Mouse (Mus musculus) forebrain, postnatal 0 days (tissue): ENCODE data around the gene Ispd. TPM values are rescaled to one million over a fixed set of nuclear protein-coding genes. Genes with fewer than 3 reads are reported as not detected.
A peak's percentile ranks its signal among the peaks of the same experiment; 100 is the strongest.

ENCODE experiments used
- ATAC-seq: fragments of 200-750 bp; cut with Nextera tagmentation; 2 replicates; pipeline ENCODE4 v1.8.0; 2017; ENCODE audit warnings: mild to moderate bottlenecking, moderate library complexity
- DNase-seq: peaks from one replicate; pipeline ENCODE4 v3.0.0-alpha.2; 2015
- H3K27ac ChIP-seq: fragments of 300-500 bp; sonication (generic); 2 replicates; pipeline ENCODE4 v1.5.1; 2014; ENCODE audit warnings: low read depth, mild to moderate bottlenecking, antibody characterized with exemption, low read length, moderate library complexity, mixed read lengths
- H3K27me3 ChIP-seq: fragments of 300-500 bp; sonication (generic); 2 replicates; pipeline ENCODE4 v1.6.1; 2014; ENCODE audit warnings: mild to moderate bottlenecking, low read length, mixed read lengths; ENCODE audit not compliant: insufficient read depth
- H3K36me3 ChIP-seq: fragments of 300-500 bp; sonication (generic); 2 replicates; pipeline ENCODE4 v1.6.1; 2014; ENCODE audit warnings: mild to moderate bottlenecking, moderate library complexity; ENCODE audit not compliant: insufficient read depth
- H3K4me1 ChIP-seq: fragments of 300-500 bp; sonication (generic); 2 replicates; pipeline ENCODE4 v1.6.1; 2014; ENCODE audit warnings: antibody characterized with exemption; ENCODE audit not compliant: insufficient read depth
- H3K4me2 ChIP-seq: fragments of 300-500 bp; sonication (generic); 2 replicates; pipeline ENCODE4 v1.6.1; 2014; ENCODE audit warnings: low read depth, mild to moderate bottlenecking, moderate library complexity
- H3K4me3 ChIP-seq: fragments of 300-500 bp; sonication (generic); 2 replicates; pipeline ENCODE4 v1.5.1; 2014; ENCODE audit warnings: low read depth, low read length, mixed read lengths
- H3K9ac ChIP-seq: fragments of 300-500 bp; sonication (generic); 2 replicates; pipeline ENCODE4 v1.6.1; 2014; ENCODE audit warnings: mild to moderate bottlenecking
- H3K9me3 ChIP-seq: fragments of 300-500 bp; sonication (generic); 2 replicates; pipeline ENCODE4 v1.6.1; 2016; ENCODE audit warnings: low read length
- CTCF ChIP-seq: sonication (generic); IDR thresholded peaks from 2 replicates; pipeline ENCODE4 v1.5.1; 2016; ENCODE audit warnings: antibody characterized with exemption, control low read depth, low read depth
- WGBS: fragments of 180-500 bp; shearing (Covaris S2); extraction: QIAGEN DNeasy Blood & Tissue Kit; methylation state at CpG from one replicate; pipeline ENCODE4 v1.1.7; 2014; 5-methylcytosine and 5-hydroxymethylcytosine counted together
- polyA plus RNA-seq: library from polyadenylated mRNA; unstranded; fragments of >200 nt; fragmentation: Nextera tagmentation; extraction: Ambion mirVana; gene quantifications from 2 replicates; pipeline ENCODE4 v1.2.1, GENCODE M21; 2015
- total RNA-seq: library from RNA; depleted of rRNA; stranded (reverse); fragments of >200 nt; gene quantifications from 2 replicates; pipeline ENCODE4 v1.2.3, GENCODE M21; 2014

Gene Ispd
- total and polyA plus RNA-seq, 2 experiments from 2014 or later = 9.6 to 12.4 TPM

DNA sequence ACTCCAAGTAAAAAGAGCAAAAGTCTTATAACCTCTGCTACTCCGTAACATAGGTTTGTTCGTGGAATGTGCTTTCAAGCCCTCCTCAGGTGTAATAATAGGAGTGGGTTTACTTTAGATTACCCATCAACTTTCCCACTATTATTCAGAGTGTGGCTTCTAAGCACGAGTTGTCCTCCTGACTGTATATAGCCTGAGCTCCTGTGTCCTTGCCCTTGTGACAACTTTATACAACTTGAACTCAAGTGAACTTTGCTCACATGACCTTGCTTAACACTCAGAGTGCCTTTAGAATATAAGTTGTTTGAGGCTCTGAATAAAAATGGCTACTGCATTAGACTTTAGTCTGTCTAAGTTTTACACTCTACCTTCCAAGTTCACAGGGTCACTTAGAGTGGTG is 100.5 kb downstream of the Ispd start:
- no peaks in the 10 kb centered on the region for H3K4me1 ChIP-seq
- no peaks in the 10 kb centered on the region for H3K9me3 ChIP-seq
- no peak overlapping the region for H3K9ac ChIP-seq

DNA sequence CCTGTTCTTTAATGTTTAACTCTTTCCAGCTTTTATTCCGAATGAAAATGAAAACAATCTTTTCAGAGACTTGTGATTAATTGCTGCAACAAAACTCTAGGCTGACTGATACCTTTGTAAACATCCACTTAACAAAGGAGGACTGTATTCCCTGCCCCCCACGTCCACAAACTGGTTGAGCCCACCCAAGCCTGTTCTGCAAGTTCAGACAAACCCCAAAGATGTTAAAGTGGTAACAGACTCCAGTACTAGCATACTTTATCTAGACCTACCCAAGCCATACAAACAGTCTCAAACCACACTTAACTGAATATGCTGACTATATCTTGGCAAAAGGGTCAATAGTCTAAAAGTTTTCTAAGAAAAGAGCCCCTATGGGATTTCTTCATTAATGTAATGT is 102.1 kb downstream of the Ispd start:
- no peak overlapping the region for H3K9ac ChIP-seq
- no peaks in the 10 kb centered on the region for H3K36me3 ChIP-seq
- no peak overlapping the region for H3K4me3 ChIP-seq
- WGBS = 48% methylated on average over 2 of the region's 2 CpGs
- H3K4me1 ChIP-seq = no peaks in the 10 kb centered on the region
- H3K27me3 ChIP-seq = no peaks in the 10 kb centered on the region
- H3K27ac ChIP-seq = no peak overlapping the region
- no peak for DNase-seq
- no peaks in the 10 kb centered on the region for H3K9me3 ChIP-seq
- H3K4me2 ChIP-seq = no peak overlapping the region
- TF ChIP-seq CTCF = no peak
- ATAC-seq = no peak

More for the DNA sequence above, 100.5 kb downstream of the Ispd start:
- DNase-seq = no peak
- 88% methylated on average over 3 of the region's 3 CpGs for WGBS
- no peak for TF ChIP-seq CTCF
- Histone ChIP-seq H3K36me3 (no peaks in the 10 kb centered on the region), H3K4me2 (no peak overlapping the region), H3K27ac (no peak overlapping the region), H3K4me3 (no peak overlapping the region), H3K27me3 (no peaks in the 10 kb centered on the region)
- ATAC-seq = no peak

DNA sequence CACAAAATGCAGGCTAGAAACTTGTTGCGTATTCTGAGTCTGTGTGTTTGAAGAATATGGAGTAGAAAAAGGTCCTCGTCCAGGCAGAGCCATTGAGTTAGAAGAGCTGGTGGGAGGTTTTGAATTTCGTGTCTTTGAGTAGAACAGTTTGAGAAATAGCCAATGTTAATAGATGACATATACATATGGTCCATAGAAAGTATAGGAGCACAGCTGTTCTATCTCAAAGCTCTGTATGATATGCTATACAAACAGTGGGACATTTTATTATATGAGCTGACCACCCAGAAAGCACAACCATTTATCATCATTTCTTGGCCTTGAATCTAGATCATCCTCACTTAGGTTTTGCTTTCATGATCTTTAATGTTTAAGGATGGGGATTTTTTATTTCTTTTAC is 116.3 kb downstream of the Ispd start:
- Histone ChIP-seq H3K27ac (no peak overlapping the region), H3K36me3 (no peaks in the 10 kb centered on the region), H3K4me2 (no peak overlapping the region), H3K4me1 (no peaks in the 10 kb centered on the region), H3K9me3 (no peaks in the 10 kb centered on the region), H3K4me3 (no peak overlapping the region), H3K9ac (no peak overlapping the region), H3K27me3 (no peaks in the 10 kb centered on the region)
- 86% methylated on average over 3 of the region's 3 CpGs for WGBS
- ATAC-seq = no peak
- DNase-seq = no peak
- TF ChIP-seq CTCF = no peak

DNA sequence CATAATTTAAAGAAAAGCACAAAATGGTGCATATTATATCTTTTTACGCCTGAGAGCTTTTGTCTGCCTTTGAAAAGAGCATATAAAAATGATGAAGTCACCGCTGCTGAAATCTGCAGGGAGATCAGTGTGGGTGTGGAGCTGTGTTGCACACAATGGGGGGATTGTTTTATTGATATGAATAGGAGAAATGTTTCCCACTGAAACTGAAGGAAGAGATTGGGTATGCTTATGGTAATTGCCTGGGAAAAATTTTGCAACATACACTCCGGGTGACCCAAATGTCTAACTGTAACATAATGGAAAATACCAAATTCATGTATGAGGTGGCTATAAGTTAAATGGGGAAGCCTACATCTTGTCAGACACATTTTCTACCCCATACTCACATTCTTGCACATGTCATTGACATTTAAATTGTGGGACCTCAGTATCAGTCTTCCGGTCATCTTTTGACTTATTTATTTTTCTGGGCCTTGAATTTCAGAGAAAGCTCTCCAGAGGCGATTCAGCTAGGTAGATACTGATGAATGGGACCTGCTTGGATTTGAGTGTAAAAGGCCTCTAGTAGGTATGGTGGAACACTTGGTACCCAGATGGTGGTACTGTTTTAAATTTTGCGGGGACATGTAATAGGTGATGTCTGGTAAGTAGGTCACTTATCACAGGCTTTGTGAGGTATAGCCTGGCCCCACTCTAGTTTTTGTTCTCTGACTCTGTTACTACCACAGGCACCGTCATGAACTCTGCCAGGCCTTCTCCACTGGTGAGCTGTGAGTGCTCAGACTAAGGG is 126.1 kb downstream of the Ispd start:
- no peaks in the 10 kb centered on the region for H3K36me3 ChIP-seq
- no peak overlapping the region for H3K27ac ChIP-seq
- WGBS = 67% methylated on average over 7 of the region's 7 CpGs
- no peaks in the 10 kb centered on the region for H3K9me3 ChIP-seq
- H3K27me3 ChIP-seq = no peaks in the 10 kb centered on the region
- no peak overlapping the region for H3K4me3 ChIP-seq
- DNase-seq (no peak), ATAC-seq (0 out of 2 replicates have a peak, but pooled peaks have one; percentile 42)
- no peak overlapping the region for H3K4me2 ChIP-seq
- no peak overlapping the region for H3K9ac ChIP-seq
- no peaks in the 10 kb centered on the region for H3K4me1 ChIP-seq
- TF ChIP-seq CTCF = no peak

DNA sequence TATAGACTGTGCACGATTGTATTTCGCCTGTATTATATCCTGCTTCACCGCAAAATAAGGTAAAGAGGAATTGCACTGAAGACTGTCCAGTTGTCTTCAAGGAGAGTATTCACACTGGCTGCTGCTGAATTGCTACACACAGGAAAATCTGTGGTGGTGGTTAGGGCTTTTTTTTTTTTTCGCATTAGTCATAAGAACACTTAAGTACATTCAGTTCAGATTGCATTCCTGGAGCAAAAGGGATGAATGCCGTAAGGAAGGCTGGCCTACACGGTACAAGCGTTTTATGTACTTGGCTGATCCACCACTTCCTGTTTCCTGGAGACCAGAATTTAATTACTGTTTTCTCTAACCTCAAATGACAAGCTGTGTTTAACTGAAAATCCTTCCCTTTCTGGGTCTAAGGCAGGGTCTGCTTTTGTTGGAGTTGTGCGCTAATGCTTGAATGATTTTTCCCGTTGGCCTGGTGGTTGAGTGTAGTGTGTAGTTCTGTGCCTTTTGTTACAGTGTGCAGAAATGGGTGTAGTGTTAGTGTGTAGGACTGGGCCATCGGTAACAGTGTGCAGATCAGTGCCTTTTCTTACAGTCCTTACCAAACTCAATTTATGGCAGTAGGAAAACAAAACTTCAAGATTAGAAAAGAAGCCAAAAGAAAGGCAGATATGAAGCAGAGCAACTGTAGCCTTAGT is 128.8 kb downstream of the Ispd start:
- Histone ChIP-seq H3K27ac (no peak overlapping the region), H3K4me1 (no peaks in the 10 kb centered on the region), H3K9me3 (no peaks in the 10 kb centered on the region), H3K9ac (no peak overlapping the region), H3K36me3 (no peaks in the 10 kb centered on the region), H3K4me2 (no peak overlapping the region), H3K4me3 (no peak overlapping the region), H3K27me3 (no peaks in the 10 kb centered on the region)
- ATAC-seq (peak; percentile 47), DNase-seq (no peak)
- no peak for TF ChIP-seq CTCF
- 68% methylated on average over 10 of the region's 10 CpGs for WGBS

DNA sequence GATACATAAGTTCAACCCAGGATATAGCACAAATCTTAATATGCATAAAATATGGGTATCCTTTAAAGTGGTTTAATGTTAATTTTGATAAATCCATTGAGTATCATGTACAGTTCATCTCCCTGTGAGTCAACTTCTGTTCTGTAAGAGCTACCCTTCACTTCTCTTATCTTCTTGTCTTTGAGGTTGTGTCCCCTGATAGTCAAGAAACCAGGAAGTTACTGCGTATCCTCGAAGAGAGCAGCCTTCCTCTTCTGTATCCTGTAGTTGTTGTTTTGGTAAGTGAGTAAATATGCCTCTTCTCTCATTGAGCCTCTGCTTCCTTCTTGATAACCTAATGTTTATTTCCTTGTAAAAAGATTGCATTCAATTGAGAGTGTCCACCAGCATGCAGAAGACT is 140.5 kb downstream of the Ispd start:
- 89% methylated on average over 2 of the region's 2 CpGs for WGBS
- Histone ChIP-seq H3K27me3 (no peaks in the 10 kb centered on the region), H3K4me1 (no peaks in the 10 kb centered on the region), H3K27ac (no peak overlapping the region), H3K4me3 (no peak overlapping the region), H3K36me3 (no peaks in the 10 kb centered on the region), H3K4me2 (no peak overlapping the region), H3K9ac (no peak overlapping the region), H3K9me3 (no peaks in the 10 kb centered on the region)
- ATAC-seq (no peak), DNase-seq (no peak)
- no peak for TF ChIP-seq CTCF

DNA sequence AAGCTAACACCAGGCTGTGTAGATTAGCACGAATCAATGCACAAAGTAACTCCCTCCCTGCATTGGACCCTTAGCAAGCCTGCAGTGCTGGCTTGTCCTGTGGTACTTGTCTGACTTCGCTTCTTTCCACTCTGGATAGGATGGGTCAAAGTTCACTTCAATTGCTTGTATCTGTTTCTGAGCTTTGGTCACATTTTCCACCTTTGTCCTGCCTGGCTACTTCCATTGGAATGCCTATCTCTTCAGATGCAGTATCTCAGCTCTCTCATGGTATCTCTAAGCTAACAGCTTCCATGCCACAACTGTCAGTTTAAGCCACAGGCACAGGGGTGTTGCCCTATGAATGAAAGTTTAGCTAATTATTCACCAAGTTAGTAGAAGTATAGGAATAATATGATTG is 142.3 kb downstream of the Ispd start:
- Histone ChIP-seq H3K27me3 (no peaks in the 10 kb centered on the region), H3K9ac (no peak overlapping the region), H3K27ac (no peak overlapping the region), H3K9me3 (no peaks in the 10 kb centered on the region), H3K4me1 (no peaks in the 10 kb centered on the region), H3K36me3 (no peaks in the 10 kb centered on the region), H3K4me2 (no peak overlapping the region), H3K4me3 (no peak overlapping the region)
- TF ChIP-seq CTCF = no peak
- DNase-seq = no peak
- ATAC-seq = no peak
- 91% methylated on average over 2 of the region's 2 CpGs for WGBS
